Mouse (Mus musculus): ENCODE results near the gene Dab1. TPM values are rescaled to one million over a fixed set of nuclear protein-coding genes. Genes with fewer than 3 reads are reported as not detected.

Gene Dab1
- polyA plus RNA-seq, 1 experiment from 2014 or later = 123 TPM

DNA sequence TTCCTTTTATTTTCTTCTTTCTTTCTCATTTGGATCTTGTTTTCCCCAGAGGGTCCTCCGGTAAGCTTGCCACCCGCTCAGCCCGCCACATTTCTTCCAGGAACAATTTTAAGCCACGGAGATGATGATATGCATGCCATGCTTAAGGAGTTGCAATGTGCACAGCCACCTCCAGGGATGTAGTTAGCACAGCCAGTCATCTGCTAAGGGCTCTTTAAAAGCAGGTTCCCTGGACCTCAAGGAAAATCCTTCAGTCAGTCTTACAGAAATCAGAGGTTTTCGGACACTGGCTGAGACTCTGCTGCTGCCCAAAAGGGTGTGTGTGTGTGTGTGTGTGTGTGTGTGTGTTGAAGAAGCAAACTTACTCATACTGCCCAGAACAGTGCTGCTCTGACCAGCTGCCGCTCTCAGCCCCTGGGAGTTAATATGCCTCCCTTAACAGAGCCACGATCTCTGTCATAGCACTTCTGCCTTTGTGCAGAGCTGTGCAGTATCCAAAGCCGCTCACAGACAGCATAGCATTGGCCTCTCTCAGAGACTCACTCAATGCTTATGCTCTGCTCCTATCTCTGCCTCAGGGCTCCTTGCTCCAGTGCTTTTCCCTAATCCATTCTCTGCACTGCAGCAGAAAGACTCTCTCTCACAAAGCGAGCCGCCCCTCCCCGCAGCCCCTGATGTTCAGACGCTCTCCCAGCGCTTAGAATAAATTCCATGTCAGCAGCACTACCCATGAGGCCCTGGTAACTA, 1141.9 kb downstream of the Dab1 start:
- peak overlapping the region; percentile 35 for H3K4me2 ChIP-seq (ENCODE audit: low read length)
- H3K9me3 ChIP-seq (replicated peaks; ENCODE audit: control insufficient read depth, low read length, poor library complexity, severe bottlenecking) = no peaks in the 10 kb centered on the region
- peak; percentile 91 for ATAC-seq
- peaks cover 8% of the 10 kb centered on the region for H3K4me1 ChIP-seq (ENCODE audit: control insufficient read depth, insufficient read depth, low read length)
- H3K4me3 ChIP-seq (ENCODE audit: low read depth, low read length) = no peak overlapping the region
- H3K9ac ChIP-seq (ENCODE audit: low read depth, low read length) = peak overlapping the region; percentile 20; the same call in 1 of the 2 replicates
- no peaks in the 10 kb centered on the region for H3K36me3 ChIP-seq (ENCODE audit: control insufficient read depth, insufficient read depth, low read length)
- peak overlapping the region; percentile 78 for H3K27ac ChIP-seq (ENCODE audit: low read length)
- 20% methylated on average over 13 of the region's 13 CpGs for WGBS
- H3K27me3 ChIP-seq (ENCODE audit: control insufficient read depth, insufficient read depth, low read depth, low read length) = no peaks in the 10 kb centered on the region

DNA sequence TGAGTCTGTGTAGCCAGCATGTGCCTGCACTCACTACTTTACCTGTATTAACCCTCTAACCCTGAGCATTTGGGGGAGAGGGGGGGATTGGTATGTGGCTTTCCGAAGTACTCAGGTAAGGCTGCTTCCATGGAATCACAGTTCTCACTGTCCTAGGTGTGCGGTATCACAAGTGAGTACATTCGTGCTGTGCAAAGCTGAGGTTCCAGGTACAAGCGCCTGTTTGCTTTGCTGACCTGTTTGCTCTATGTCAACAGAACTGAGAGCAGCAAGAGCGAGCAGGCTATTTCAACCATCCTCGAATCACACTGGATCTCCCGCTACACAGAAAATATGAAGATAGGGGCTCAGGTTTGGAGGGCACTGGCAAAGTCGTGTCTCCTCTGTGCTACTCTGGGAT, 1146.9 kb downstream of the Dab1 start, which contains the start of gene C8b:
Gene C8b, plus strand, starts transcription at position 253 of the 400 bp plus-strand sequence.
- H3K4me1 ChIP-seq (ENCODE audit: control insufficient read depth, insufficient read depth, low read length) = peaks cover 6% of the 10 kb centered on the region; the same call in 1 of the 2 replicates
- no peak within 1 kb of the TSS for H3K9ac ChIP-seq (ENCODE audit: low read depth, low read length)
- no peaks in the 10 kb centered on the region for H3K27me3 ChIP-seq (ENCODE audit: control insufficient read depth, insufficient read depth, low read depth, low read length)
- no peak within 1 kb of the TSS for H3K4me3 ChIP-seq (ENCODE audit: low read depth, low read length)
- H3K9me3 ChIP-seq (replicated peaks; ENCODE audit: control insufficient read depth, low read length, poor library complexity, severe bottlenecking) = no peaks in the 10 kb centered on the region
- ATAC-seq = no peak
- H3K27ac ChIP-seq (ENCODE audit: low read length) = no peak within 1 kb of the TSS
- H3K4me2 ChIP-seq (ENCODE audit: low read length) = no peak within 1 kb of the TSS
- no peaks in the 10 kb centered on the region for H3K36me3 ChIP-seq (ENCODE audit: control insufficient read depth, insufficient read depth, low read length)
- 91% methylated on average over 8 of the region's 8 CpGs for WGBS

GRCm38 (mm10) chr4:104768190-104768589, 1149.0 kb downstream of the Dab1 start:
- 89% methylated on average over 4 of the region's 4 CpGs for WGBS
- no peak overlapping the region for H3K9ac ChIP-seq (ENCODE audit: low read depth, low read length)

GRCm38 (mm10) chr4:104769602-104770001, 1150.4 kb downstream of the Dab1 start:
- WGBS = 73% methylated on average over 8 of the region's 8 CpGs
- H3K4me2 ChIP-seq (ENCODE audit: low read length) = no peak overlapping the region
- no peaks in the 10 kb centered on the region for H3K36me3 ChIP-seq (ENCODE audit: control insufficient read depth, insufficient read depth, low read length)
- H3K27me3 ChIP-seq (ENCODE audit: control insufficient read depth, insufficient read depth, low read depth, low read length) = no peaks in the 10 kb centered on the region
- H3K27ac ChIP-seq (ENCODE audit: low read length) = no peak overlapping the region
- H3K9me3 ChIP-seq (replicated peaks; ENCODE audit: control insufficient read depth, low read length, poor library complexity, severe bottlenecking) = no peaks in the 10 kb centered on the region
- 0 out of 2 replicates have a peak, but pooled peaks have one; percentile 39 for ATAC-seq
- H3K9ac ChIP-seq (ENCODE audit: low read depth, low read length) = no peak overlapping the region
- H3K4me1 ChIP-seq (ENCODE audit: control insufficient read depth, insufficient read depth, low read length) = peaks cover 3% of the 10 kb centered on the region; the same call in 1 of the 2 replicates
- H3K4me3 ChIP-seq (ENCODE audit: low read depth, low read length) = no peak overlapping the region

More at GRCm38 (mm10) chr4:104768190-104768589, 1149.0 kb downstream of the Dab1 start:
- Histone ChIP-seq H3K27me3 (ENCODE audit: control insufficient read depth, insufficient read depth, low read depth, low read length) (no peaks in the 10 kb centered on the region), H3K4me1 (ENCODE audit: control insufficient read depth, insufficient read depth, low read length) (peaks cover 3% of the 10 kb centered on the region; the same call in 1 of the 2 replicates), H3K36me3 (ENCODE audit: control insufficient read depth, insufficient read depth, low read length) (no peaks in the 10 kb centered on the region), H3K4me3 (ENCODE audit: low read depth, low read length) (no peak overlapping the region), H3K9me3 (replicated peaks; ENCODE audit: control insufficient read depth, low read length, poor library complexity, severe bottlenecking) (no peaks in the 10 kb centered on the region), H3K27ac (ENCODE audit: low read length) (no peak overlapping the region), H3K4me2 (ENCODE audit: low read length) (no peak overlapping the region)
- no peak for ATAC-seq

GRCm38 (mm10) chr4:104770331-104770730, 1151.2 kb downstream of the Dab1 start:
- Histone ChIP-seq H3K4me3 (ENCODE audit: low read depth, low read length) (no peak overlapping the region), H3K4me2 (ENCODE audit: low read length) (no peak overlapping the region), H3K36me3 (ENCODE audit: control insufficient read depth, insufficient read depth, low read length) (no peaks in the 10 kb centered on the region), H3K27ac (ENCODE audit: low read length) (no peak overlapping the region), H3K9me3 (replicated peaks; ENCODE audit: control insufficient read depth, low read length, poor library complexity, severe bottlenecking) (no peaks in the 10 kb centered on the region), H3K27me3 (ENCODE audit: control insufficient read depth, insufficient read depth, low read depth, low read length) (no peaks in the 10 kb centered on the region), H3K4me1 (ENCODE audit: control insufficient read depth, insufficient read depth, low read length) (peaks cover 3% of the 10 kb centered on the region; the same call in 1 of the 2 replicates), H3K9ac (ENCODE audit: low read depth, low read length) (no peak overlapping the region)
- ATAC-seq = no peak
- 46% methylated on average over 4 of the region's 4 CpGs for WGBS

GRCm38 (mm10) chr4:104775601-104776000, 1156.4 kb downstream of the Dab1 start:
- no peak for ATAC-seq
- H3K27ac ChIP-seq (ENCODE audit: low read length) = no peak overlapping the region
- H3K9me3 ChIP-seq (replicated peaks; ENCODE audit: control insufficient read depth, low read length, poor library complexity, severe bottlenecking) = no peaks in the 10 kb centered on the region
- no peaks in the 10 kb centered on the region for H3K36me3 ChIP-seq (ENCODE audit: control insufficient read depth, insufficient read depth, low read length)
- no peak overlapping the region for H3K9ac ChIP-seq (ENCODE audit: low read depth, low read length)
- H3K27me3 ChIP-seq (ENCODE audit: control insufficient read depth, insufficient read depth, low read depth, low read length) = no peaks in the 10 kb centered on the region
- WGBS = 33% methylated on average over 3 of the region's 3 CpGs
- H3K4me1 ChIP-seq (ENCODE audit: control insufficient read depth, insufficient read depth, low read length) = no peaks in the 10 kb centered on the region
- no peak overlapping the region for H3K4me2 ChIP-seq (ENCODE audit: low read length)
- H3K4me3 ChIP-seq (ENCODE audit: low read depth, low read length) = no peak overlapping the region

DNA sequence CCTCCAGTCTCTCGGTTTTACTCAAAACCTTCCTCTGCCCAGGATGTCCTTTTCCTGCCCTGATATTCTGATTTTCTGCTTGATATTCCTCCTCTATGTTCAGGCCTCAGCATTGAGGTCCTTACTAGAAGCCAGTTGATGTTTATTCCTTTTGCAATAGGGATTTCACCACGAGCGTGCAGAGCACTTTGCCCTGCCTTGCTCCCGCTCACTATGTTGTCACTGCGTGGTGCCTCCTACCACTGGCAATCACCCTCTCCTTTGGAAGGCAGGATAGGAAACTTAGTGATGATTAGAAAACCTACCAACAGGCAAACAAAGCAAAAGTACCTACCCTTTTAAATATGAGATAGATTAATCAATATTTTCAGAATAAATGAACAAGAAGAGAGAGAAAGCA, 1160.3 kb downstream of the Dab1 start:
- Histone ChIP-seq H3K27ac (ENCODE audit: low read length) (no peak overlapping the region), H3K36me3 (ENCODE audit: control insufficient read depth, insufficient read depth, low read length) (no peaks in the 10 kb centered on the region), H3K4me1 (ENCODE audit: control insufficient read depth, insufficient read depth, low read length) (no peaks in the 10 kb centered on the region), H3K4me3 (ENCODE audit: low read depth, low read length) (no peak overlapping the region), H3K9me3 (replicated peaks; ENCODE audit: control insufficient read depth, low read length, poor library complexity, severe bottlenecking) (no peaks in the 10 kb centered on the region), H3K27me3 (ENCODE audit: control insufficient read depth, insufficient read depth, low read depth, low read length) (no peaks in the 10 kb centered on the region), H3K9ac (ENCODE audit: low read depth, low read length) (no peak overlapping the region), H3K4me2 (ENCODE audit: low read length) (no peak overlapping the region)
- ATAC-seq = no peak
- WGBS = 88% methylated on average over 5 of the region's 5 CpGs

GRCm38 (mm10) chr4:104781441-104781840, 1162.3 kb downstream of the Dab1 start:
- Histone ChIP-seq H3K36me3 (ENCODE audit: control insufficient read depth, insufficient read depth, low read length) (no peaks in the 10 kb centered on the region), H3K9ac (ENCODE audit: low read depth, low read length) (no peak overlapping the region), H3K4me1 (ENCODE audit: control insufficient read depth, insufficient read depth, low read length) (no peaks in the 10 kb centered on the region), H3K27me3 (ENCODE audit: control insufficient read depth, insufficient read depth, low read depth, low read length) (no peaks in the 10 kb centered on the region), H3K27ac (ENCODE audit: low read length) (no peak overlapping the region), H3K4me2 (ENCODE audit: low read length) (no peak overlapping the region), H3K9me3 (replicated peaks; ENCODE audit: control insufficient read depth, low read length, poor library complexity, severe bottlenecking) (no peaks in the 10 kb centered on the region), H3K4me3 (ENCODE audit: low read depth, low read length) (no peak overlapping the region)
- WGBS = 90% methylated on average over 3 of the region's 3 CpGs
- ATAC-seq = no peak

DNA sequence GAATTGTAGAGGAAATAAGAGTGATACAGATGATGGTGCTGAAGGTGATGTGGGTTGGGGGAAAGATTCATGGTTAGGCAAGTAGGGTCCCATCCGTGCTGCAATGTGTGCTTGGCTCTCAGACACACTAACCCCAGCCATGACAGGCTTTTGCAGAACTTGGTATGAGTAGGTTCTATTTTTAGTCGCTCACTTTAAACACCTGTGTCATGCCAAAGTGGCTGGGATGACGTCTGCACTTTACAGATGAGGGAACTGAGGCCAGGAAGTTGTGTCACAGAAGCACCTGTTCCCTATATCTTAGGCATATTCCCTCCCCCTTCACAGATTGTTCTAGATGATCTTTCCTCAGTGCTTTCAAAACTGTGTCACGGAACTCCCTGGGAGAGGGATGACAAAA, 1163.2 kb downstream of the Dab1 start:
- Histone ChIP-seq H3K4me3 (ENCODE audit: low read depth, low read length) (no peak overlapping the region), H3K9ac (ENCODE audit: low read depth, low read length) (no peak overlapping the region), H3K9me3 (replicated peaks; ENCODE audit: control insufficient read depth, low read length, poor library complexity, severe bottlenecking) (no peaks in the 10 kb centered on the region), H3K27me3 (ENCODE audit: control insufficient read depth, insufficient read depth, low read depth, low read length) (no peaks in the 10 kb centered on the region), H3K4me2 (ENCODE audit: low read length) (no peak overlapping the region), H3K4me1 (ENCODE audit: control insufficient read depth, insufficient read depth, low read length) (no peaks in the 10 kb centered on the region), H3K27ac (ENCODE audit: low read length) (no peak overlapping the region), H3K36me3 (ENCODE audit: control insufficient read depth, insufficient read depth, low read length) (no peaks in the 10 kb centered on the region)
- 87% methylated on average over 4 of the region's 4 CpGs for WGBS
- ATAC-seq = no peak
